Mouse (Mus musculus): ENCODE measurements around the gene Zfp874a. TPM values are rescaled to one million over a fixed set of nuclear protein-coding genes. Genes with fewer than 3 reads are reported as not detected.

Zfp874a gene
- polyA plus RNA-seq, 1 experiment from 2014 or later, result 7.0 TPM

Other genes with a start within 250 kb of the Zfp874a start
- gene Zfp458, start 173.2 kb downstream of the Zfp874a start, polyA plus RNA-seq (2016; fragmentation: Nextera tagmentation; extraction: Ambion mirVana), result 3.4 and 3.8 TPM in 2 replicates
- gene Zfp457, start 145.1 kb downstream of the Zfp874a start, polyA plus RNA-seq (2016; fragmentation: Nextera tagmentation; extraction: Ambion mirVana), result 0.68 and 0.91 TPM in 2 replicates
- 1.7 and 2.0 TPM in 2 replicates for gene Zfp595, start 119.1 kb downstream of the Zfp874a start, polyA plus RNA-seq (2016; fragmentation: Nextera tagmentation; extraction: Ambion mirVana)
- gene Gm28044, start 91.1 kb downstream of the Zfp874a start, polyA plus RNA-seq (2016; fragmentation: Nextera tagmentation; extraction: Ambion mirVana), result not detected in 2 replicates
- 0.66 and 0.93 TPM in 2 replicates for gene Zfp953, start 91.0 kb downstream of the Zfp874a start, polyA plus RNA-seq (2016; fragmentation: Nextera tagmentation; extraction: Ambion mirVana)
- not detected in 2 replicates for gene Gm28041, start 75.9 kb downstream of the Zfp874a start, polyA plus RNA-seq (2016; fragmentation: Nextera tagmentation; extraction: Ambion mirVana)
- gene Zfp456, start 75.8 kb downstream of the Zfp874a start, polyA plus RNA-seq (2016; fragmentation: Nextera tagmentation; extraction: Ambion mirVana), result 0.82 and 1.1 TPM in 2 replicates
- 3.0 and 3.2 TPM in 2 replicates for gene Zfp429, start 51.8 kb downstream of the Zfp874a start, polyA plus RNA-seq (2016; fragmentation: Nextera tagmentation; extraction: Ambion mirVana)
- gene Zfp459, start 30.2 kb downstream of the Zfp874a start, polyA plus RNA-seq (2016; fragmentation: Nextera tagmentation; extraction: Ambion mirVana), result 0.52 TPM in 2 replicates
- 2.2 TPM in 2 replicates for gene Zfp874b, start 32.6 kb upstream of the Zfp874a start, polyA plus RNA-seq (2016; fragmentation: Nextera tagmentation; extraction: Ambion mirVana)
- gene Zfp58, start 48.9 kb upstream of the Zfp874a start, polyA plus RNA-seq (2016; fragmentation: Nextera tagmentation; extraction: Ambion mirVana), result 13.7 and 14.7 TPM in 2 replicates
- gene Gm26965, start 74.5 kb upstream of the Zfp874a start, polyA plus RNA-seq (2016; fragmentation: Nextera tagmentation; extraction: Ambion mirVana), result not detected in 2 replicates
- 34.9 and 35.9 TPM in 2 replicates for gene Zfp87, start 74.6 kb upstream of the Zfp874a start, polyA plus RNA-seq (2016; fragmentation: Nextera tagmentation; extraction: Ambion mirVana)
- 15.5 and 16.6 TPM in 2 replicates for gene Zfp748, start 102.2 kb upstream of the Zfp874a start, polyA plus RNA-seq (2016; fragmentation: Nextera tagmentation; extraction: Ambion mirVana)
- 3.8 and 4.2 TPM in 2 replicates for gene Zfp729b, start 158.1 kb upstream of the Zfp874a start, polyA plus RNA-seq (2016; fragmentation: Nextera tagmentation; extraction: Ambion mirVana)
- 0.22 TPM in 1 of 2 replicates, not detected in the other for gene Gm49345, start 186.1 kb upstream of the Zfp874a start, polyA plus RNA-seq (2016; fragmentation: Nextera tagmentation; extraction: Ambion mirVana)
- gene Zfp729a, start 186.2 kb upstream of the Zfp874a start, polyA plus RNA-seq (2016; fragmentation: Nextera tagmentation; extraction: Ambion mirVana), result 2.3 and 2.9 TPM in 2 replicates
- 16.2 and 17.1 TPM in 2 replicates for gene Zfp738, start 235.4 kb upstream of the Zfp874a start, polyA plus RNA-seq (2016; fragmentation: Nextera tagmentation; extraction: Ambion mirVana)